Mouse (Mus musculus) stomach, postnatal 0 days (tissue): ENCODE data around the gene Ndufs8.

Source experiments
- CTCF ChIP-seq: IDR thresholded peaks from 2 replicates; pipeline ENCODE4 v1.5.1; 2016; ENCODE audit warnings: antibody characterized with exemption, low read depth, mild to moderate bottlenecking, moderate library complexity
- EP300 ChIP-seq: optimal IDR thresholded peaks from 2 replicates; pipeline ENCODE3; 2016; ENCODE audit warnings: antibody characterized with exemption

DNA sequence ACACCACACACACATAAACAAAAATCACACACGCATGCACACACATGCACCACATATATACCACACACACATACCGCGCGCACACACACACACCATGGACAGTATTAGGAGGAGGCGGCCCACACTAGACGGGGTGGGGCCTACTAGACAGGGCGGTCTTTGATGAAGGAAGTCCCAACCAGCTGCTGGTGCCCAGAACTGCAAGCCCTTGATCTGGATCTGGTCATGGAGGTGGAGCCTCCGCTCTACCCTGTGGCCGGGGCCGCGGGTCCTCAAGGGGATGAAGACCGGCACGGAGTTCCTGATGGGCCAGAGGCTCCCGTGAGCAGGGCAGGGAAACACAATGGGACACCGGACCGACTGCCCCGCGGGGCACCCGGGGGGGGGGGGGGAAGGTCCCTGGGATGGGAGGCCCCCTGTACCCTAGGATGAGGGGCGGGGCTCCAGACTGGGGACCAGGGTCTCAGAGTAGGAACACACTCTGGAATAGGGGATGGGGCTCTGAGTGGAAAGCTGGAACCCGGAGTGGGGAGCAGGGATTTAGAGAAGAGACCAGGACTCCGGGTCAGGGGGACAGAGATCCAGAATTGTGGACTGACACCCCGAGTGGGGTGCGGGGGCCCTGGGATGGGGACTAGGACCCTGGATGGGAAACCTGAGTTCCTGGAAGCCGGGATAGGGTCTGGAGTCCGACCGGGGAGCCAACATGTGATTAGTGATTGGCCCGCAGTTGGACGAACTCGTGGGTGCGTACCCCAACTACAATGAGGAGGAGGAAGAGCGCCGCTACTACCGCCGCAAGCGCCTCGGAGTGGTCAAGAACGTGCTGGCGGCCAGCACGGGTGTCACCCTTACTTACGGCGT lies 22.7 kb upstream of the Ndufs8 start, which contains the start of gene Unc93b1:
- TF ChIP-seq EP300 (no peak), CTCF (no peak)
